Mouse (Mus musculus) embryonic facial prominence, embryonic 13.5 days (tissue): Measurements from ENCODE around the gene Prkca. TPM values are rescaled to one million over a fixed set of nuclear protein-coding genes. Genes with fewer than 3 reads are reported as not detected.

Experiments
- ATAC-seq: fragments of 200-750 bp; cut with Nextera tagmentation; 2 replicates; pipeline ENCODE4 v1.8.0; 2017; ENCODE audit warnings: low read depth; ENCODE audit not compliant: insufficient number of reproducible peaks, insufficient read depth, low FRiP score, low TSS enrichment
- H3K27ac ChIP-seq: fragments of 300-500 bp; sonication (generic); 2 replicates; pipeline ENCODE4 v1.5.1; 2015; ENCODE audit warnings: moderate library complexity, mild to moderate bottlenecking, inconsistent platforms
- H3K27me3 ChIP-seq: fragments of 300-500 bp; sonication (generic); 2 replicates; pipeline ENCODE4 v1.6.1; 2015; ENCODE audit warnings: mild to moderate bottlenecking, inconsistent platforms
- H3K36me3 ChIP-seq: fragments of 300-500 bp; sonication (generic); 2 replicates; pipeline ENCODE4 v1.6.1; 2015; ENCODE audit warnings: mild to moderate bottlenecking, inconsistent platforms
- H3K4me1 ChIP-seq: fragments of 300-500 bp; sonication (generic); 2 replicates; pipeline ENCODE4 v1.6.1; 2015; ENCODE audit warnings: inconsistent platforms
- H3K4me2 ChIP-seq: fragments of 300-500 bp; sonication (generic); 2 replicates; pipeline ENCODE4 v1.6.1; 2015; ENCODE audit warnings: moderate library complexity, mild to moderate bottlenecking, inconsistent platforms
- H3K4me3 ChIP-seq: fragments of 300-500 bp; sonication (generic); 2 replicates; pipeline ENCODE4 v1.5.1; 2015; ENCODE audit warnings: mild to moderate bottlenecking, inconsistent platforms
- H3K9ac ChIP-seq: fragments of 300-500 bp; sonication (generic); 2 replicates; pipeline ENCODE4 v1.6.1; 2015; ENCODE audit warnings: mild to moderate bottlenecking, inconsistent platforms
- H3K9me3 ChIP-seq: fragments of 300-500 bp; sonication (generic); 2 replicates; pipeline ENCODE4 v1.6.1; 2016; ENCODE audit warnings: inconsistent platforms
- WGBS: fragments of 180-500 bp; shearing (Covaris S2); methylation state at CpG from one replicate; pipeline ENCODE4 v1.1.7; 2015; ENCODE audit warnings: mixed read lengths; 5-methylcytosine and 5-hydroxymethylcytosine counted together
- polyA plus RNA-seq: library from polyadenylated mRNA; unstranded; fragments of >200 nt; fragmentation: Nextera tagmentation; extraction: Ambion mirVana; gene quantifications from 2 replicates; pipeline ENCODE4 v1.2.1, GENCODE M21; 2015

Prkca gene
- polyA plus RNA-seq, 1 experiment from 2014 or later = 10.2 TPM

DNA sequence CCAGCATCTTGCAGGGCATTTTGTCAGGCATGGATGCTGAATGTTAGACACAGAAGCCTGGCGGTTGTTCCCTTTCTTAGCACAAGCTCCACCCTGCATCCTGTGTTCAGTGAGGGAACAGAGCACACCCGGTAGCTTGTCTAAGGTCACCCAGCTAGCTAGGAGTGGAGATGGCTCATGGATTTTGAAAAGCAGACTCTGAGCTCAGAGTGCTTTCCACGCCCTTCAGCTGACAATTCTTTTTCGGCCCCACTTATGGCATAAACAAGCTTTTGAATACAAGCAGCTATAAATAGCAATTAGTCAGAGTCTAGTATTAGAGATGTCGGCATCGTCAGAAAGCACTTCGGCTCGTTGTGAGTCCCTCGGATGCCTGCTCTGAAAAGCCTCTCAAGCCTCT is 178.0 kb downstream of the Prkca start:
- WGBS = 71% methylated on average over 9 of the region's 9 CpGs
- Histone ChIP-seq H3K4me1 (peaks cover 11% of the 10 kb centered on the region), H3K27ac (no peak overlapping the region), H3K9me3 (no peaks in the 10 kb centered on the region), H3K27me3 (no peaks in the 10 kb centered on the region), H3K36me3 (no peaks in the 10 kb centered on the region), H3K4me2 (no peak overlapping the region), H3K4me3 (no peak overlapping the region), H3K9ac (no peak overlapping the region)
- ATAC-seq = no peak

DNA sequence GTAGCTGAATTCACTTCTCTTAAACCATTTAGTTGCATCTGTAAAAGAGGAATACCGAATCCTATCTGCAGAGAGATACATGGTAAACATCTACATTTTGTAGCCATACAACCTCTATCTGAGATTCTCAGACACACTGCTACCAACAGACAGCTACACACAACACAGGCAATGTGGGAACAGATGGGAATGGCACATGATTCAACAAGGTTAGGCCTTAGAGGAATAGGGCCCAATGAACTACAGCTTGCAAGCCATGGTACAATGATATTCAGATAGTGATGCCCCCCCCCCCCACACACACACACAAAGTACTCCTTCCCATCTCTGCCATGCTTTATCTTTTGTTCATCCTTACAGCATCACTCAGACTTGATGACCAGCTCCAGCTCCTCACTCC is 181.1 kb downstream of the Prkca start:
- WGBS = 92% methylated on average over 1 of the region's 1 CpGs
- Histone ChIP-seq H3K4me3 (no peak overlapping the region), H3K36me3 (no peaks in the 10 kb centered on the region; the same call in 1 of the 2 replicates), H3K9ac (no peak overlapping the region), H3K4me1 (peaks cover 11% of the 10 kb centered on the region), H3K27ac (no peak overlapping the region; the same call in 1 of the 2 replicates), H3K27me3 (no peaks in the 10 kb centered on the region), H3K9me3 (peaks cover 5% of the 10 kb centered on the region; the same call in 1 of the 2 replicates), H3K4me2 (no peak overlapping the region)
- ATAC-seq = no peak

DNA sequence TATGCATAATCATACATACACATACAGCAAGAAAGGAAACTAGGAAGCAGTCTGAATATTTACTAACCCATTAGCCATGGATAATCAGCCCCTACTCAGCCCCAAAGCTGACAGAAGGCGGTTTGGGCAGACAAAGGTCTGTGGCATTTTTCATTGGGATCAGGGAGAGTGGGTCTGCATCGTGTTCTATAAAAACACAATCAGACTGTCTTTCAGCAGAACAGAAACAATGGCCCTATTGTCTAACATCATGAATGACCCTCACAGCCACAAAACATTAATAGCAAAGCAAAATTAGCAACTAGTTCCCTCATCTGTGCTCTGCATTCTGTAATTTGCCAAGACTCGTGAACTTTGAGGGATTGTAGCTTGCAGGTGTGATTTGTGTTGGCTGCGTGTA is 181.6 kb downstream of the Prkca start:
- no peaks in the 10 kb centered on the region for H3K27me3 ChIP-seq
- no peaks in the 10 kb centered on the region; the same call in 1 of the 2 replicates for H3K36me3 ChIP-seq
- 37% methylated on average over 4 of the region's 4 CpGs for WGBS
- peaks cover 5% of the 10 kb centered on the region; the same call in 1 of the 2 replicates for H3K9me3 ChIP-seq
- no peak overlapping the region for H3K27ac ChIP-seq
- H3K9ac ChIP-seq = no peak overlapping the region
- H3K4me3 ChIP-seq = no peak overlapping the region
- peaks cover 11% of the 10 kb centered on the region for H3K4me1 ChIP-seq
- no peak overlapping the region for H3K4me2 ChIP-seq
- ATAC-seq = no peak

DNA sequence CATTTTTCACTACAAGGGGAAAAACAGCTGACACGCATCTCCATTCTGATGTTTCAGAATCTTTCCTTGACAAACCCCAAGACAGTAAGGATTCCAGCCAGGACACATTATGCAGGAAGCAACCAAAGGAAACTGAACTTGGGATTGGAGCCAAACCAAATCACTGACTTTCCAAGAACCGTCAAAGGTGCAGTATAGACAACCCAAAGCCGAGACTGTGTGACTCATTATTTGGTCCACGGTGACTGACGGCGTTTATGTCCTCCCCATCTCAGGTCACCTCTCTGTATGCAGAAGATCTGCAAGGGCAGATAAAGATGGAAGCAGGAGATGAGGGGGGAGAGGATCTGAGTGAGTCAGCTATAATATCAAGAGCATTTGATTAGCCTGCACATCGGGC is 183.7 kb downstream of the Prkca start:
- Histone ChIP-seq H3K4me3 (no peak overlapping the region), H3K9me3 (peaks cover 5% of the 10 kb centered on the region; the same call in 1 of the 2 replicates), H3K4me2 (no peak overlapping the region), H3K4me1 (peaks cover 9% of the 10 kb centered on the region), H3K9ac (no peak overlapping the region), H3K27ac (no peak overlapping the region), H3K36me3 (no peaks in the 10 kb centered on the region; the same call in 1 of the 2 replicates), H3K27me3 (no peaks in the 10 kb centered on the region)
- no peak for ATAC-seq
- WGBS = 88% methylated on average over 7 of the region's 7 CpGs

DNA sequence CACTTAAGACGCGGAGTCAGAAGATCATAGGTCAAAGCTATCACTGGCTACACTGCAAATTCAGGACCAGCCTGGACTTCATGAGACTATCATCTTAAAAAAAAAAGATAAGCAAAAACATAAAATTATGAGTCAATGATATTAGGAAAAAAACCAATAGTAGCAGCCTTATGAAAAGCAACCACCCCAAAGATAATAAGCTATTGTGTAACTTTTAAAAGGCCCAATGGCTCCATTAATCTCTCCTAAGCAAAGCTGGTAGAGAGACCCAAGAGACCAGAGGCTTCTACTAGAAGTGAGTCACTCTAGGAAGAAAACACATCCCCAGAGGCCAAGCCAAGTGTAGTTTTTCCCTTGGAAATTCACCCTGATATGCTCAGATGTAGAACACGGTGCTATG is 185.7 kb downstream of the Prkca start:
- Histone ChIP-seq H3K36me3 (no peaks in the 10 kb centered on the region; the same call in 1 of the 2 replicates), H3K9ac (no peak overlapping the region), H3K9me3 (peaks cover 5% of the 10 kb centered on the region; the same call in 1 of the 2 replicates), H3K27me3 (no peaks in the 10 kb centered on the region), H3K4me1 (peaks cover 18% of the 10 kb centered on the region), H3K4me2 (no peak overlapping the region), H3K4me3 (no peak overlapping the region), H3K27ac (no peak overlapping the region)
- WGBS = 91% methylated on average over 3 of the region's 3 CpGs
- ATAC-seq = no peak

DNA sequence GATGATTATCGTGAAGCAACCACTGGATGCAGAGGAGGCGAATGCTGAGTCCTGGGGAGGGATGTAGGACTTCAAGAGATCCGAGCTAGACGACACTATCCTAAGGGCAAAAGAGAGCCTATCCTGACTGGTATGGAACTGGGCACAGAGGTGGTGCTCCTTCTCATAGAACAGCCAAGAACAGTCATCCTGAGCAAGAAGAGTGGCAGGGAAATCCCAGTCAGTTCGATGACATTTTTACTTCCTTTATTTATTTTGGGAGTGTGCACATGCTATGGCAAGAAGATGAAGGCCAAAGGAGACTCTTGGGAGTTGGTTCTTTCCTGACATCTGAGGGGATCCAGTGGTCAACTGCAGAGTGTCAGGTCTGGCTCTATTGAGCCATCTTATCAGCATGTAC is 186.7 kb downstream of the Prkca start:
- no peak for ATAC-seq
- no peaks in the 10 kb centered on the region for H3K27me3 ChIP-seq
- no peak overlapping the region for H3K4me3 ChIP-seq
- H3K36me3 ChIP-seq = no peaks in the 10 kb centered on the region; the same call in 1 of the 2 replicates
- peaks cover 13% of the 10 kb centered on the region for H3K4me1 ChIP-seq
- no peak overlapping the region for H3K4me2 ChIP-seq
- H3K27ac ChIP-seq = no peak overlapping the region
- no peak overlapping the region for H3K9ac ChIP-seq
- WGBS = 90% methylated on average over 5 of the region's 5 CpGs
- peaks cover 5% of the 10 kb centered on the region; the same call in 1 of the 2 replicates for H3K9me3 ChIP-seq

DNA sequence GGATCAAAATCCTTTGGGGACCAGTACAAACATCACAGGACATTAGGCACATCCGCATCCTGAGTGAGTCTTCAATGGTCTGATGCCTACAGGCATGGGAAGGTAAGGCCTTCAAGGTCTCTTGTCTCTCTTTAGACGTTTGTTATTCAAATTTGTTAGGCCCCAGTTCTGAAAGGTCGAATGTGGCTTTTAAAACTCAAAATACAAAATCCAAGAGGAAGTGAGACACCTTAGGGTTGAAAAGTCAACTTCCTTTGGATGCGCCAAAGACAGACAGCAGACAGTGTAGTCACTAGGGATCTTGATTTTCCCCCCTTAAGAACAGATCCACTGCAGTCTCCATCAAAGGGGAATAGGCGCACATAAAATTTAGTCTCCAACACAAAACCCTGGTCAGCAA is 187.6 kb downstream of the Prkca start:
- Histone ChIP-seq H3K36me3 (no peaks in the 10 kb centered on the region; the same call in 1 of the 2 replicates), H3K9ac (no peak overlapping the region), H3K9me3 (peaks cover 5% of the 10 kb centered on the region; the same call in 1 of the 2 replicates), H3K4me3 (no peak overlapping the region), H3K27me3 (no peaks in the 10 kb centered on the region), H3K4me2 (no peak overlapping the region), H3K4me1 (peaks cover 21% of the 10 kb centered on the region), H3K27ac (no peak overlapping the region)
- 76% methylated on average over 5 of the region's 5 CpGs for WGBS
- no peak for ATAC-seq

DNA sequence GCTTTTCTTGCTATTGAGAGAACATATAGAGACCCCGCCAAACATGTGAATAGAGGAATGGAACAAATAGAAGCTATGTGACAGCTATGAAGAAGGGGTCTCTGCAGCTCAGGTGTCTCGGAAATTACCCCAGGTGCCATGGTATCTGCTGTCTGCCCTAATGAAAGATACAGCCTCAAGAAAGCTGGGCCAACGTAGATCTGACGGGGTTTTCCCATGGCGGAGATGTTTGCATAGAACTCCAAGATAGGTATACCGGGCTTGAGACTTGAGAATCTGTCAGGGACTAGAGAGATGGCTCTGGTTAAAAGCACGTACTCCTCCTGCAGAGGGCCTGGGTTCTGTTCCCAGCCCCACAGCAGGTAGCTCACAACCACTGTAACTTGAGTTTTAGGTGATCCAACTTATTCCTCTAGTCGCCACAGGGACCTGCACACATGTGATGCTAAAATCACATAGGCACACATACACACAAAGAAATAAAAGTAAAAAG is 188.6 kb downstream of the Prkca start:
- no peak for ATAC-seq
- H3K4me1 ChIP-seq = peaks cover 30% of the 10 kb centered on the region
- H3K36me3 ChIP-seq = no peaks in the 10 kb centered on the region; the same call in 1 of the 2 replicates
- H3K4me2 ChIP-seq = no peak overlapping the region
- H3K4me3 ChIP-seq = no peak overlapping the region
- H3K27ac ChIP-seq = no peak overlapping the region
- H3K9me3 ChIP-seq = peaks cover 5% of the 10 kb centered on the region; the same call in 1 of the 2 replicates
- no peak overlapping the region for H3K9ac ChIP-seq
- H3K27me3 ChIP-seq = no peaks in the 10 kb centered on the region
- WGBS = 87% methylated on average over 8 of the region's 8 CpGs

DNA sequence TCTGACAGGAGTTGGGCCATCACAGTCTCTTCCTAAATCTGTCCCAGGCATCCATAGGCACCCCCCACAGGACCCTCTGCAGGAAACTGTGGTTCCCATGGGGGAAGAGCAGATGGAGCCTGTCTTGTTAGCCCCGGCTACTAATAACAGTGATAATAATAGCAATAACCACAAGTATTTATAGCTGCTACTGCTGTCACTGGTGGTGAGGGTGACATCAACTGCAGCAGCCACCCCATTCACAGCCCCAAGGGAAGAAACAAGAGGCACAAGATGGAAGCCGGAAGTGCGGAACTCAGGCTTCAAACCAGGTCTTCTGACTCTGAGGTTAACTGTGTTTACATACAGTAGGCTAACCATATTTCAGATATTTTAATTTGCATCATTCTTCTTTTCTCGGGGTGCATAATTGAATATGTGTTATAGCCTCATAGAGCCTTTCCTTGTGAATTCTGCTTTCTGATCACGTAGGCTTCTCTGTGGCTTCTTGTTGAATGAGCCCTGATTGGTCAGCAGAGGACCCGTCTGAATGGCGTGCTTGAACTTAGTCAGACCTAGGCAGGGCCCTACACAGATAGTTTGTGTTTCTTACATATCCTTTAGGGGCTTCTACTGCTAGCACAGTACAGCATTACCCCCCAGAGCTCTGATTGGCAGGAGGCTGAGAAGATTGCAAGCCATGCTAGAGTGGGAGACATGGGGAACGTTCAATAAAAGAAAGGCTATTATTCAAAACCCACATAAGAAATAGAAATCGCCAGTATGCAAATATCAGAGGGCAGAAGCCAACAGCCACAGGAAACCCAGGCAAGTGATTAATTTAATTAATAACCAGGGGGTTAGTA is 189.5 kb downstream of the Prkca start:
- WGBS = 75% methylated on average over 9 of the region's 9 CpGs
- H3K36me3 ChIP-seq = no peaks in the 10 kb centered on the region; the same call in 1 of the 2 replicates
- no peak overlapping the region for H3K4me2 ChIP-seq
- H3K9me3 ChIP-seq = peaks cover 5% of the 10 kb centered on the region; the same call in 1 of the 2 replicates
- no peak for ATAC-seq
- H3K27me3 ChIP-seq = no peaks in the 10 kb centered on the region
- H3K27ac ChIP-seq = no peak overlapping the region
- peaks cover 34% of the 10 kb centered on the region for H3K4me1 ChIP-seq
- H3K4me3 ChIP-seq = no peak overlapping the region
- H3K9ac ChIP-seq = no peak overlapping the region

DNA sequence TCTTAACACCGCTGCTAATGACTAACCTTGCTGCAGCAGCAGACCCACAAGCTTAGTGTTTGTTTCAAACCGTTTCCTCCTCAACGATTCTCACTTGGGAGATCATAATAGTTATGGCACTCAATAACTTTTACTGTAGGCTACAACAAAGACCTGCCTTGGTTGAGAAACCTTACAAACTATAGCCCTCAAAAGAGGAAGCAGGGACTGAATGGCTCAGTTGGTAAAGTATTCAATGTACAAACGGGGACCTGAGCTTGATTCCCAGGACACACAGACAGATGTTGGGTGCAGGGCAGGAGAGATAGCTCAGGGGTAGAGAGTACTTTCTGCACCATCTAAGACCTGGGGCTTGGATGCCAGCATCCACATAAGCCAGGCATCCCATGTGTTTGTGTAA is 191.1 kb downstream of the Prkca start:
- H3K36me3 ChIP-seq = no peaks in the 10 kb centered on the region
- WGBS = 77% methylated on average over 4 of the region's 4 CpGs
- H3K27me3 ChIP-seq = no peaks in the 10 kb centered on the region
- no peaks in the 10 kb centered on the region for H3K9me3 ChIP-seq
- no peak overlapping the region for H3K27ac ChIP-seq
- H3K4me1 ChIP-seq = peaks cover 47% of the 10 kb centered on the region
- H3K4me2 ChIP-seq = no peak overlapping the region
- no peak overlapping the region for H3K4me3 ChIP-seq
- ATAC-seq = no peak
- H3K9ac ChIP-seq = no peak overlapping the region

DNA sequence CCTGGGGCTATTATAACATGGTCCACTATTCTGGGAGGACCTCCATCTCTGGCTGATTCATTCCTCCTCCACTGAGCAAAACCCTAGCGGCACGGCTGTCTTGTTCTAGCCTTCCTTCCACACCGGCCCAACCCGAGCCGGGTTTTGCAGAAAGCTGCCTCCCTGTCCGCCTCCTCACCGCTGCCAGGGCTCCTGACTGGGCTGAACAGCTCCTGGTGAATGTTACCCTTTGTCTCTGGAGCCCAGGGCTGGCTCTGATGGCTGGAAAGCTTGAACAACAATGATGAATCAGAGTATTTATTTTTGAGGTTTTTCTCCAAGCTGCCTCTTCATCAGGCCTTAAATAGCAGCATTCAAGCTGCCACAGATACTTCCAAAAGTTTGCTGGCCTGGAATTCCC is 193.3 kb downstream of the Prkca start:
- no peak overlapping the region for H3K4me3 ChIP-seq
- no peaks in the 10 kb centered on the region for H3K36me3 ChIP-seq
- no peaks in the 10 kb centered on the region for H3K9me3 ChIP-seq
- peaks cover 54% of the 10 kb centered on the region for H3K4me1 ChIP-seq
- no peak overlapping the region for H3K9ac ChIP-seq
- 32% methylated on average over 7 of the region's 7 CpGs for WGBS
- H3K27ac ChIP-seq = peak overlapping the region; percentile 62
- H3K27me3 ChIP-seq = no peaks in the 10 kb centered on the region
- H3K4me2 ChIP-seq = peak overlapping the region; percentile 16; the same call in 1 of the 2 replicates
- 0 out of 2 replicates have a peak, but pooled peaks have one; percentile 52 for ATAC-seq

DNA sequence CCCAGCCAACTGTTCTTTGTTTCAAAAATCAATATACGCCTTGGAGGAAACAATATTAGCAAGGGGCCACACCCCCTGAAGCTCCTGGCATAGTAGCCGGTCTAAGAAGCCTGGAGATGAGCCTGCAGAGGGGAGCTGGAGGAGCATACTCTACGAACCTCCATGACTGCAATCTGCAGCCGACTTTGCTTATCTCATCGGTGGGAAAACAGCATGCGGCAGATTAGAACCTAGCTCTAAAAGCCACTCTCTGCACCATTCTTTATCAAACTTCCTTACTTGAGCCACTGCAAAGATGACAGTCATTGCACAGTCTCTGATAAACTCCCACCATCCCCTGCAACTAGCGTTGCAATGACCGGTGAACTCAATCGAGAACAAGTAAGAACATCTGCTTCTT is 194.5 kb downstream of the Prkca start:
- ATAC-seq = no peak
- H3K27ac ChIP-seq = no peak overlapping the region; the same call in 1 of the 2 replicates
- H3K9me3 ChIP-seq = no peaks in the 10 kb centered on the region
- H3K9ac ChIP-seq = no peak overlapping the region
- 0 out of 2 replicates have a peak overlapping the region, but pooled peaks have one; percentile 9 for H3K4me2 ChIP-seq
- H3K27me3 ChIP-seq = no peaks in the 10 kb centered on the region
- no peaks in the 10 kb centered on the region for H3K36me3 ChIP-seq
- H3K4me3 ChIP-seq = no peak overlapping the region
- 67% methylated on average over 9 of the region's 9 CpGs for WGBS
- peaks cover 54% of the 10 kb centered on the region for H3K4me1 ChIP-seq
